Mouse (Mus musculus): ENCODE results near the gene Hyal6. TPM values are rescaled to one million over a fixed set of nuclear protein-coding genes. Genes with fewer than 3 reads are reported as not detected.

Hyal6 gene
- total RNA-seq (2017), result 0.39 TPM in 1 of 3 replicates, not detected in the others

DNA sequence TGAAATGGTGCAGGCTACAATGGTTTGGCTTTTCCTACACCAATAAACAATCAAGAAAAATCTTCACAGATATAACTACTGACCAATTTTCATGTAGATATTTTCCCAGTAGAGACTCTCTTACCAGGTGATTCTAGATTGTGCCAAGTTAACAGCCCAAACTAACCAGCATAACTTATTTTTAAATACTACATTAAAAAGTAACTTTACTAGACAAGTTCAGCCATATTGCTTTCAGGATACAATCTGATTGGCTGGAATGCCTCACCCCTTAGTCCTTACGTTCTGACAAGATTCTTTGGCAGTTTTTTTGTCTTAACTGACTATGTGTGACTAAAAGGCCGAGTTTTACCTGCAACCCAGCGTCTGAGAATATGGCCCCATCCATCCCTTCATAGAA is at the start of gene Hyal6:
Gene Hyal6 (plus strand): TSS at position 301 of the 400 bp plus-strand sequence.
- no peak for ATAC-seq (replicated peaks; ENCODE audit: insufficient number of reproducible peaks, low FRiP score, low TSS enrichment, poor library complexity, severe bottlenecking)

DNA sequence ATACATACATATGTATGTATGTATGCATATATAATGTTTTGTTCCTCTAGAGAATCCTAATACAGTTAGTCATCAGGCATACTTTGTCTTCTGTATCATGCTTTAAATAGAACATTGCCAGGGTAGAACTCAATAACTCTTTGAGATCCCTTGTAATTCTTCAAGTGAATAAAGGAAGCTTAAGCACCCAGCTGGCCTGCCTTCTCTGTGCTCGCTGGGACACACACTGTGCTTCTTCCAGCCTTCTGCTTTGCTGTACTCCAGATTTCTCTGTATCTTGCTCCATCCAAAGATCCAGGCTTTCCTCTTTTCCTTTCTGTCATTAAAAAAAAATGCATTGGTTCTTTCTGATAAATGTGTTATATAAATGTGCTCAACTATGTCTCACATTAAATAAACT is 45.2 kb upstream of the Hyal6 start:
- ATAC-seq (replicated peaks; ENCODE audit: insufficient number of reproducible peaks, low FRiP score, low TSS enrichment, poor library complexity, severe bottlenecking), result no peak

DNA sequence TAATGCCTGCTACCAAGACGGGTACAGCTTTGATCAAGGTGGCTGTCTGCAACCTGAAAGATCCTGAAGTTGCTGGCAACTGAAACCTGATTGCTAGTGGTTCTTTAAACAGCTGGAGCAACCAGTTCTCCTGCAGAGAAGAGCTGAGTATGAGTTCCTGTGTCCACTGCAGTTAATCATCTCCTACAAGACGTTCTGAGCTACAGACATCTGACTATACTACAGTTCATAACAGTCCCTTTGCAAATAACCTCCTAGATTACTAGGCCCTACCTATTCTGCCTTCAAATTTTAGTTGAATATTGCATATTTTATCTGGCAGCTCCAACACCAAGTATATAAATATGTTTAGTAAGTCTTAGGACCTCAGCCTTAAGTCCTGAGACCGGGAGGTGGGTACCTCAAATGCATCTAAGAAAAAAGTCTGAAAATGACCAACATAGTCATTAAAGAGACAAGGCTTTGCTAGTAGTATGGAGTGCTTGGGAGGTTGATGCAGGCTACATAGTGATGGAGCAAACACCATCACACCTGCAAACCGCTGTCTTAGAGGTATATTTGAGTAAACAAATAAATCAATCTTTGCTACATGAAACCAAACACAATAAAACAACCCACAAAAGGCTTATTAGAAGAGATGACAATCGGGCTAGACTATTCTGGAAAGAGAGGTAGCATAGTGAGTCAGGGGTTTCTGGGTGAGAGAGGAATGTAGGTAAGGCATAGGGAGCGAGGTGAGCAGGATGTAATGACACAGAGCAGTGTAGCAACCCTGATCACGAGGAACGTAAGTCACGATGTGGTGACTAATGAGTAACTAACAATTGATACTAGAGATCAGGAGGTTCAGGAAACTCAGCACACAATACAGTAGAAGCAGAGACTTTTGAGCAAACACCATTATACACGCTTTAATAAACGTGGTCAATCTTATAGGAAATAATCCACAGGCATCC is 38.3 kb upstream of the Hyal6 start:
- ATAC-seq (replicated peaks; ENCODE audit: insufficient number of reproducible peaks, low FRiP score, low TSS enrichment, poor library complexity, severe bottlenecking), result no peak

DNA sequence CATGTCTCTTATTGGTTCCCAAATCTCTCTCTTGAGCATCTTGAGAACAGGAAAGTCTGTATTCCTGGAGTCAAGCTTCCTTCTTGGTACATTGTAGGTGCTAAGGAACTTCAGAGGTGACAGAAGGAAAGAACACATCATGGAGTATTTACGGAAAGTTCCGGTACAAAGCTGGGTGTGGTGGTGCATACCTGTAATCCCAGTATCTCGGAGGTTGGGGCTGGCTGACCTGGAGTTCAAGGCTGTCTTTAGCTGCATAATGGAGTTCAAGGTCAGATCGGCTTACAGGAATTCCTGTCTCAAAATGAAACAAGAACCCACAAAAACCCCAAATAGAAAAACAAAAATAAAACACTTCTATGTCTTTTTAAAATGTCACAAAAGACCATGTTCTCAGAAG is 36.9 kb upstream of the Hyal6 start:
- ATAC-seq (replicated peaks; ENCODE audit: insufficient number of reproducible peaks, low FRiP score, low TSS enrichment, poor library complexity, severe bottlenecking), result no peak

DNA sequence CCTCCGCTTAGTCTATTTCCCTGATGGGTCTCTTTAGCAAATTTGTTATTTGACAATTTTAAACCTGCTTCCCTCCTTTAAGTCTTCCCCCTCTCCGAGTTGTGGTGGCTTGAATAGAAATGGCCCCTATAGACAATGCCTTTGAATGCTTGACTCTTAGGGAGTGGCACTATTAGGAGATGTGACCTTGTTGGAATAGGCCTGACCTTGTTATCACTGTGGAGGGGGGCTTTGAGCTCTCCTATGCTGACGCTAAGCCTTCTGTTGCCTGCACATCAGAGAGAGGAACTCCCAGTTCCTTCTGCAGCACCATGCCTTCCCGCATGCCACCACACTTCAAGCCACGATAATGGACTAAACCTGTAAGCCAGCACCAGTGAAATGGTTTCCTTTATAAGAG is 35.8 kb upstream of the Hyal6 start:
- ATAC-seq (replicated peaks; ENCODE audit: insufficient number of reproducible peaks, low FRiP score, low TSS enrichment, poor library complexity, severe bottlenecking), result no peak

- ATAC-seq (replicated peaks; ENCODE audit: insufficient number of reproducible peaks, low FRiP score, low TSS enrichment, poor library complexity, severe bottlenecking), result no peak
These were observed 26.0 kb upstream of the Hyal6 start for GRCm38 (mm10) chr6:24707090-24707489.

GRCm38 (mm10) chr6:24707499-24707898 is 25.5 kb upstream of the Hyal6 start:
- ATAC-seq (replicated peaks; ENCODE audit: insufficient number of reproducible peaks, low FRiP score, low TSS enrichment, poor library complexity, severe bottlenecking), result no peak

DNA sequence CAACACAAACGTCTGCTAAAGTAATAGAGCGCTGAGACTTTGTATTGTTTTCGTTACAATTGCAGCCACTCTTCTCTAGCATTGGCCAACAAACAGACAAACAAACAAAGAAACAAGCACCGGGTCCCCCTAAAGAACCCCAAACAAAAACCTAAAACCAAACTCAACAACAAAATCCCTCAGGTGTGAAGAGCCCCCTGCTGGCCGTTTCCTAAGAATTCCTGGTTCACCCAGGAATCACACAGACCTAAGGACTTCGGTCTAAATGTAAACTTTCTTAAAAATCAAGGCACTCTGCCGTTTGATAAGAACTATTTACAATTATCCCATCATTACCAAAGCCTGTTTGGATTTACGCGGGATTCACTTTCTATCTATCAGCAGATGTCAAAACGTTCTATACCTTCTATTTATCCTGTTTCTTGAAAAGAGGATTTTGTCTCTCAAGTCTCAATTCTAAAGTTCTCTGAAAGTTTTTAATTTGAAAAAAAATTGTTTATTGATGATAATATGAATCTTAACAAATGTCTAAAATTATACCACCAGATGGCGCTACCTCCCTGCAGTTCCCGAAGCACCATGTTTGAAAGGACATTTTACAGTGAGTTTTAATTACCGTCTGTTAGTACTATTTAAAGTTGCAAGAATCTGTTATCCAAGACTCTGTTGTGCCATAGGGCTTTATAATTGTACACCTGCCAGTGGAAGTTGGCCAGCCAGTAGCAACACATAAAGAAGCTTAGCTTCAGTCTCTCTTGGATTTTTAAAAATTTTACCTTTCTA is 11.5 kb upstream of the Hyal6 start:
- ATAC-seq (replicated peaks; ENCODE audit: insufficient number of reproducible peaks, low FRiP score, low TSS enrichment, poor library complexity, severe bottlenecking), result no peak

DNA sequence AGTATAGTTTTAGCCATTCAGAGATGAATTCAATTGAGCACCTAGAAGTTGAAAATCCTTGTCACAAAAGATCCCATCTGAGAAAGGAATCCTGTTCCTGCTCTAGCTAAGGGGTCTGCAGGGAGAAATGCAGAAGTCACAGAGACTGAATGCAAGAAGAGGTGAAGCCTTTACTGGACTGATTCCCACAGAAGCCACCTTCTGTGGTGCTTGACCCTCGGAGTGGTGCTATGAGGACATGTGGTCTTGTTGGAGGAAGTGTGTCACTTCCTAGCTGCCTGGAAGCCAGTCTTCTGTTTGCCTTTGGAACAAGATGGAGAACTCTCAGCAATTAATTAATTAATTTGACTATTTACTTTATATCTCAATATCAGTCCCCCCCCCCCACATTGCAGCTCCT is 4.9 kb upstream of the Hyal6 start:
- no peak for ATAC-seq (replicated peaks; ENCODE audit: insufficient number of reproducible peaks, low FRiP score, low TSS enrichment, poor library complexity, severe bottlenecking)

- ATAC-seq (replicated peaks; ENCODE audit: insufficient number of reproducible peaks, low FRiP score, low TSS enrichment, poor library complexity, severe bottlenecking), result no peak
These were observed 1.5 kb downstream of the Hyal6 start for GRCm38 (mm10) chr6:24734565-24734964.

DNA sequence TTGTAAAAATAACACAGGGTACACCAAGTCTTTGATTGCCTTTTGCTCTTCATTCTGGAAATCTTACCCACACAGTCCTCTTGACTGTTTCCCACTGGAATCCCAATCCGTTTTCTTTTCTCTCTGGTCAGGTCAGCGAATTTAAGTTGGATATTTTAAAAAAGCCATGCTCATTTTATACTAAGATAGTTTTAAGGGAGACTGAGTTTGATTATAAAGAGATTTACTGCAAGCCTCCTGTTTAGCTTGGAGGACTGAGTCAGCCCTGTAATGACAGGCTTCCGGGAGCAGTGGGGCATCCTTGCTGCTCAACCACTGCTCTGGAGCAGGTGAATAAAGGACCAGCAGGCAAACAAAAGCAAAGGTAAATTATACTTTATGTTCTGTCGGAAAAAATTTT is 15.0 kb downstream of the Hyal6 start, which contains the start of gene Hyal4:
Gene Hyal4 (plus strand): TSS at position 301 of the 400 bp plus-strand sequence.
- no peak for ATAC-seq (replicated peaks; ENCODE audit: insufficient number of reproducible peaks, low FRiP score, low TSS enrichment, poor library complexity, severe bottlenecking)

DNA sequence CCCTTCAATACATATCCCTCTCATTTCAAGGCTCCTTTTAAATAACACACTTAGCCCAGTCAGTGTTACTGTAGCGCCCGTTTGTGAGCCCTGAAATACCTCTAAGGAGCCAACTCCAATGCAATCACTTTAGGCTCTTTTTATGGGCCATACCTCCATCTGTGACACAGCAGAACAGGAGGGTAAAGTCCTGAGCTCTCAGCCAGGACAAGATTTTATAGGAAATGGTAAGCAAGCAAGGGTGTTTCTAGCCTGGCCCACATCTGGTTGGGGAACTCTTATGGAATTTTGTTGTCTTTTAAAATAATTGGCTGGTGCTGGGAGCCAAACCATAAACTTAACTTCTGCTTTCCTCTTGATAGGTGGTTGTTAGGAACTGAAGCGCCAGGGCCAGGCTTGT is 26.2 kb downstream of the Hyal6 start:
- ATAC-seq (replicated peaks; ENCODE audit: insufficient number of reproducible peaks, low FRiP score, low TSS enrichment, poor library complexity, severe bottlenecking), result no peak

DNA sequence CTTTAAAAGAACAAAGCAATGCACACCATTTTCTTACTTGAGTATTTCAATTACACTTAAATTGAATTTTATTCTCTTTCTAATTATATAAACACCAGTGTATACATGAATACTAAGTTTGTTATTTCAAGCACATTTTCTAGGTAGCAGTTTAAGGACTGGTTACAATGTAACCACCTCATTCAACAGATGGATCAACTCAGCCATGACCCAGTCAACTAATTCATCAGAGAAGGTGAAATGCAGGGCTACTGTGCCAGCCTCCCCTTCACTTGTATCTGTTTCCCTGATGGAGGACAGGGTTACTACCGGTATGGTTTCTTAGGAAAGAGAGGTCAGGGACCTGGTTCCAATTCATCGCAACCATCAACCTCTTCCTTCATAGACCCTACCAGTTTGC is 33.2 kb downstream of the Hyal6 start:
- no peak for ATAC-seq (replicated peaks; ENCODE audit: insufficient number of reproducible peaks, low FRiP score, low TSS enrichment, poor library complexity, severe bottlenecking)

GRCm38 (mm10) chr6:24779182-24779581 is 46.1 kb downstream of the Hyal6 start:
- ATAC-seq (replicated peaks; ENCODE audit: insufficient number of reproducible peaks, low FRiP score, low TSS enrichment, poor library complexity, severe bottlenecking), result no peak

GRCm38 (mm10) chr6:24790888-24791287 is 57.8 kb downstream of the Hyal6 start, which contains the start of gene Spam1:
Spam1 (plus strand) TSS chr6:24791188.
- ATAC-seq (replicated peaks; ENCODE audit: insufficient number of reproducible peaks, low FRiP score, low TSS enrichment, poor library complexity, severe bottlenecking), result no peak

Other genes starting within 250 kb of the Hyal6 start
- gene Iqub, start 218.2 kb upstream of the Hyal6 start, total RNA-seq (2017), result 0.10 to 0.19 TPM in 2 of 3 replicates, not detected in the other
- gene Ndufa5, start 205.2 kb upstream of the Hyal6 start, total RNA-seq (2017), result 116 to 157 TPM (median 129 TPM) in 3 replicates
- not detected in 3 replicates for gene Asb15, start 205.1 kb upstream of the Hyal6 start, total RNA-seq (2017)
- gene Lmod2, start 135.5 kb upstream of the Hyal6 start, total RNA-seq (2017), result not detected in 3 replicates
- gene Wasl, start 68.2 kb upstream of the Hyal6 start, total RNA-seq (2017), result 6.4 to 20.8 TPM (median 13.4 TPM) in 3 replicates
- not detected in 3 replicates for gene Hyal4, start 15.1 kb downstream of the Hyal6 start, total RNA-seq (2017)
- not detected in 3 replicates for gene Spam1, start 57.9 kb downstream of the Hyal6 start, total RNA-seq (2017)
- not detected in 3 replicates for gene Hyal5, start 124.8 kb downstream of the Hyal6 start, total RNA-seq (2017)
- gene Tmem229a, start 223.1 kb downstream of the Hyal6 start, total RNA-seq (2017), result 0.10 to 0.21 TPM in 2 of 3 replicates, not detected in the other